Mouse (Mus musculus) spleen, postnatal 4 days (tissue): Measurements from ENCODE around the gene Skil.

Experiments
- DNase-seq, 2 experiments: peaks; one replicate each; pipeline ENCODE4 v3.0.0; 2022; ENCODE audit warnings: low spot score in 2 of 2

Gene Skil

GRCm38 (mm10) chr3:31094531-31095178 is at the start of gene Skil:
Skil (plus strand) TSS chr3:31095058.
- DNase-seq: peak; percentile 89 to 93

DNA sequence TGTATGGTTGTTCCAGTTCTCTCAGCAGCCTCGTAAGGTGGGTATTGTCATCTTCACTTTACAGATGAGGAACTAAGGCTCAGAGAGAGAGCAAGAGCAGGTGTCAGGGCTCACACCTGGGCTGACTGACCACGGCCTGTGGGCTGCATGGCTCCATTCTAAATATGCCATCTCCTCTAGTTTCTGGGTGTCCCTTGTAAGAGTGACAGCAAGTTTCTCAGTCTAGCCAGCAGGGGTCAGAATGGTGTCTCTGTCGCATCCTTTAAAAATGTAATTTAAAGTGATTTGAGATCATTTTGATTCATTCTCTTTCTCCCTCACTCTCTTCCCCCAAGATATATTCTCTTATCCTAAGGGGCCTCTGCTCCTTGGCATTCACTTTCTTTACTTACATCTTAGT is 47.6 kb upstream of the Skil start:
- DNase-seq: no peak

- no peak for DNase-seq
These were observed 45.8 kb upstream of the Skil start for GRCm38 (mm10) chr3:31049087-31049486.

- DNase-seq: no peak
These were observed 44.5 kb upstream of the Skil start for GRCm38 (mm10) chr3:31050375-31050774.

GRCm38 (mm10) chr3:31051730-31052129 is 43.1 kb upstream of the Skil start:
- no peak for DNase-seq

DNA sequence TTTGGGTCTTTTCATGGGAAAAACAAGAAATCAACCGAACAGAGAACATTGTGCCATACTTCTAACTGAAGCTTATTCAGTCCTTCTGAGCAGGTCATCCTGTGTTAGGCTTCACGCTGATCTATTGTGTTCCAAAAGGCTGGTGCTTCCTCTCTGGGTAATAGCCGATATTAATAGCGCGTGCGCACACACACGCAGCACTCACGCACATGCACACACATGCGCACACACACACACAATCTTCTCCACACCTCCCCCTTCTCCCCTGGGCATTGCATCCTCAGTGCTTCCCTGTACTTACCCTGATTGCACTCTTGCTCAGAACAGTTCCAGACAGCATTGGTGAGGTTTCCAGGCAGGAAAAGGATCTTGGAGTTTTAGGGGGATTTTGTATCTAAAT is 41.7 kb upstream of the Skil start:
- no peak for DNase-seq

GRCm38 (mm10) chr3:31054888-31055287 is 40.0 kb upstream of the Skil start:
- DNase-seq: no peak

DNA sequence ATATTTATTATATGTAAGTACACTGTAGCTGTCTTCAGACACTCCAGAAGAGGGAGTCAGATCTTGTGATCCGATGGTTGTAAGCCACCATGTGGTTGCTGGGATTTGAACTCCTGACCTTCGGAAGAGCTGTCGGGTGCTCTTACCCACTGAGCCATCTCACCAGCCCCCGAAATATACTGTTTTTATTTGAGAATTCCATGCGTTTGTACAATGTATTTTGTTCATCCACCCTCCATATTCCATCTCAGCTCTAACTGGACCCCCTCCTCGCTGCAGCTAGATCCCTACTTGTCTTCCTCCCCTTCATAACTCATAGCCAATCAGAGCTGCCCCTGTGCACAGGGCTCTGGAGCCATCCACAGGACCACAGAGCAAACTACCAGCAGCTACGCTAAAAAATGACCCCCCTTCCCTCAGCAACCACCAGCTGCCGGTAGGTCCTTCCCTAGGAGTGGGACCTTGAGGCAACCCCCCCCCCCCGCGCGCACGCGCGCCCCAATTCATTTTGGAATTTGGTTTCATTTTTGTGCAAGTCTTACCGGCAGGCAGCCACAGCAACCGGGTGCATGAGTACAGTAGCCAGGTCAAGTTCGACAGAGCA is 38.7 kb upstream of the Skil start:
- no peak for DNase-seq

- DNase-seq: peak; percentile 73 to 76
These were observed 37.9 kb upstream of the Skil start for GRCm38 (mm10) chr3:31056651-31057627.

DNA sequence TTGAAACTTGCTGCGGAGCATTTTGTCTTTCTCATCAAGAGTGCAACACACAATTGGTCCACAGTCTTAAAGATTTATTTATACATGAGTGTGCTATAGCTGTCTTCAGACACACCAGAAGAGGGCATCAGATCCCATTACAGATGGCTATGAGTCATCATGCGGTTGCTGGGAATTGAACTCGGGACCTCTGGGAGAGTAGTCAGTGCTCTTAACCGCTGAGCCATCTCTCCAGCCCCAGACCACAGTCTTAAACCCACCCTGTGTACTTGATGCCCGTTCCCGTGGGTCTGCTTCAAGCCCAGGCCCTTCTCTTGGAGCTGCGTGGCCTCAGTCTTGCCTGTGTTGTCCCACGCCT is 34.1 kb upstream of the Skil start:
- no peak for DNase-seq

DNA sequence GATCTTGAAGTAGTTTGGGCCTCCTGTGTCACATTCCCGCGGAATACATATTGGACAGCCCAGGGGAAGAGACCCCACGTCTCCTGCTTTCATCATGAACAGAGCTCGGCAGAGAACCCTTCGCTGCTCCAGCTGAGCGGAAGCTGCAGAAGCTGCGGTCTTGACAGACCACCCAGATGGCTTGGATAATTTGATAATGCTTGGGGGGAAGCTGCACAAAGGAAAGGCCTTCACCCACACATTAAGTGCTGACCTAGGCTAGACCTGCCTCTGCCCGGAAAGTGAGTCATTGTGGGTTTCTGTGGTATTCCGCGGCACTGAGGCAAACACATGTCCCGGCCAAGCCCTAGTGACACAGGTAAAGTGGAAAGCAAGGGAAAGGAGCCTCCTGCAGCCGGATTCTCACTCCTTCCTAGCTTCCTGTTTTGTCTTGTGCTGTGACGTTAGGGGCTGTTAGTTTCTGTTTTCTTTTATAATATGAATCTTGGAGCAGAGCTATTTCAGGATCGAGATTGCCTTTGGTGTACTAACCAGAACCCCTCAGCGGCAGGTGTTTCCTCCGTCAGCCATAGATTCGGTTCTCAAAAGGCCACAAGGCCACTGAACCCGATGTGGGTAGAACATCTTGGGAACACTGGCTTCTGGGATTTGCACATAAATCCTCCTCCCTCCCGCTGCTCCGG is 33.6 kb upstream of the Skil start:
- peak; percentile 19 to 66 for DNase-seq

- peak in 1 of 2 experiments; percentile 20 for DNase-seq
These were observed 33.1 kb upstream of the Skil start for GRCm38 (mm10) chr3:31061786-31062120.

DNA sequence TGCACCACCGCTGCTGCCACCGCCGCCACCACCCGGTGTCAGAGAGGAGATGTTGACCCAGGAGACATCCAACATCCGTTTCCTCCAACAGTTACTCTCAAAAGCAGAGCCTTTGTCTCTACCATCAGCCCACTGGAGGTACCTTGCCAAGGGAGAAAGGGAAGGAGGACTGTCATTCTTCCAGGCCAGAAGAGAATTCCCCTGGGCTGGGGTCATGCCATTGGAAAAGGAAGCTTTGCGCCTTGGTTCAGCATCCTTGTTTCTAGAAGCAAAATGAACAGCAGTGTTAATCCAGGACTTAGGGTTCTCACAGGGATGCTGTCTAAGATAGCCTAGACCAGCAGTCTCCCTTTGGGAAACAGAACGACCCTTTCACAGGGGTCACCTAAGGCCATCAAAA is 32.5 kb upstream of the Skil start:
- DNase-seq: no peak

GRCm38 (mm10) chr3:31068482-31068881 is 26.4 kb upstream of the Skil start:
- DNase-seq: no peak

DNA sequence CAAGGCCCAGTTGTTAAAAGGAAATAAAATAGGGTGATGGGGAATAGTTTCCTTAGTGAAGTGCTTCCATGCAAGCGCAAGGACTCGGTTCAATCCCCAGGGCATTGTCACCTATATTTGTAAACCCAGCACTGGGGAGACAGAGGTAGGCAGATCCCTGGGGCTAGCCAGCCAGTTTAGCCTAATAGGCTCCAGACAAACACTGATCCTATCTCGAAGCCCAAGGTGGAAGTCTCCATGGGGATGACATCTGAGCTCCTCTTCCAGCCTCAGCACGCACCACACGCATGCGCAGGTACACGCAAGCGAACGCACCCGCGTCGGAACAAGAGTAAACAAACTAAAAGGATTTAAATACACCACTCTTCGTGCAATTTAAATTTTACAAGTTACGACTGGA is 23.1 kb upstream of the Skil start:
- no peak for DNase-seq

GRCm38 (mm10) chr3:31075808-31076207 is 19.1 kb upstream of the Skil start:
- no peak for DNase-seq

DNA sequence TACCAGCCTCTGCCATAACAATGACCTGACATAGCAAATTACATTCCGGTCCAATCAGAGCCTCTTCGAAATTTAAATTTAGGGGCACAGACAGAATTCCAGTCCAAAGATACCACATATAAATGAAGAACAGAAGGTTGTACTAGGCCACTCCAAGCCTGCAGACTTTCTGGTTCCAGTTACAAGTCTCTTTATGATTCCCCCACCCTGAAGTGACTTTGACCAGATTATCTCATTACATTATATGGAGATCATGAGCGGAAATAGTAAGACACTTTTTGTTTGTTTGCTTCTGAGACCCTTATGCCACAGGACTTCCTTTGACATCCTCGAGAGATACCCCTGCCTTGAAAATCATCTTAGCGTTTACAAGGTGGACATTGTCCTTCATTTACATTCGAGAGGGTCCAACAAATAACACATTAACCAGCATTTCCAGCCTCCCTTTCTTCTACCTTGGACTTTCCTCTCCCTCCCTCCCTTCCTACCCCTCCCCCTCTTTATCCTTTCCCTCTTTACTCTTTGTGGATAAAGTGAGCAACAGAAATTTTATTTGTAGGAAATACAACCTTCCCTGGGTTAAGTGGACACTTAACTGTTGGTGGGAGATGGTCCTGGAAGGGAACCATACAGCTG is 17.7 kb upstream of the Skil start:
- no peak for DNase-seq

- DNase-seq: no peak
These were observed 15.4 kb upstream of the Skil start for GRCm38 (mm10) chr3:31079450-31079849.

DNA sequence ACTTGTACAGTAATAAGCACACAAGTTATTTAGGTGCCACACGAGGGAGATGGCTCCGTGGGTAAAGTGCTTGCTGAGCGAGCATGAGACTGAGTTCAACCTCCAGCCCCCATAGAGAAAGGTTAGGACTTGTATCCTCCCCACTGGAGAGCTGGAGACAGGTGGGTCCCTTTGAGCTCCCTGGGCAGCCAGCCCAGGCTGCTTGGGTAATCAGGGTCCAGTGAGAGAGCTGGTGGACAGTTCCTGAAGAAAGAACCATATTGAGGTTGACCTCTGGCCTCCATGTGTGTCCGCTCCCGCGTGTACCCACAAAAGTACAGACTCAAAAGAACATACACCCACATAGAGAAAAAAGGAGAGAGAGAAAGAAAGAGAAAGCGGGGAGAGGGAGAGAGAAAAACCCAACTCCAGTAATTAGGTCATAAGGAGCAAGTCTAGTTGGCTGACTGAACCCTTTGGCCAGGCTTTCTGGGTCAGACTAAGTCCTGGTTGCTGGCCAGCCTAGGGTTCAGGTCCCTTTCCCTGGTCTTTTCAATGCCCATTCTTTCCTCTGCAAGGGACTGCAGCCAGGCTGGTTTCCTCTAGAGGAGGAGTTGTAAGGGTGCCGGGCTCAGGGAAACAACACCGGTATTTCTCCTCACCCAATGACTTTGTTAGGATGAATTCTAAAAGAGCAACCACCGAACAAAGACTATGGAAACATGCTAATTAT is 13.9 kb upstream of the Skil start:
- no peak for DNase-seq

GRCm38 (mm10) chr3:31082838-31083506 is 11.9 kb upstream of the Skil start:
- no peak for DNase-seq
